Mouse (Mus musculus) cerebellum, adult 18-20 months (tissue): ENCODE measurements at regions not wholly inside any gene's neighbourhood (a gene's known extent, or its start where the extent isn't known, plus 50 kb on each side); places are given as distances from the start of the nearest gene placed in this dataset.

Experiments used
- DNase-seq, 2 experiments: peaks; one replicate each; pipeline ENCODE4 v3.0.0; 2021

DNA sequence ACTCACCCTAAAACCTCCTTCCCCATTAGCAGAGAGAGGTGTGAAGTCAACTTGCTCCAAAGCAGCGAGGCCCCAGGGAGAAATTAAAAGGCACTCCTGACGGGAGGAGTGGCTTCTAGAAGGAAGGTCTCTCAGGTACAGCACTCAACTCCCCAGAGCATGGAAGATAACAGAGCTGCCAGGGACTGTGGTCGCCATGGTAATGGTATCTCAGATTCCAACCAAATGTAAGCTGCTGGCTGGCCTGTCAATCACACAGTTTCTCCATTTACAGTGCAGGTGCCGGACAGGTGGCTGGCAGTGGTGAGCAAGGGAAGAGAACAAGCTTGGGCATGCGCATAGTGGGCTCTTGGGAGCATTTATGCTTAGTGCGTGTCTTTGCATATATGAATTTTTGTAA is 213.5 kb upstream of the Bcor start:
- DNase-seq = no peak

- DNase-seq = no peak
Measured at GRCm38 (mm10) chrX:12375796-12376195, 211.8 kb upstream of the Atp6ap2 start.

GRCm38 (mm10) chrX:12376238-12376980 is 211.2 kb upstream of the Atp6ap2 start:
- no peak for DNase-seq

GRCm38 (mm10) chrX:12377441-12377840 is 210.2 kb upstream of the Atp6ap2 start:
- no peak for DNase-seq

DNA sequence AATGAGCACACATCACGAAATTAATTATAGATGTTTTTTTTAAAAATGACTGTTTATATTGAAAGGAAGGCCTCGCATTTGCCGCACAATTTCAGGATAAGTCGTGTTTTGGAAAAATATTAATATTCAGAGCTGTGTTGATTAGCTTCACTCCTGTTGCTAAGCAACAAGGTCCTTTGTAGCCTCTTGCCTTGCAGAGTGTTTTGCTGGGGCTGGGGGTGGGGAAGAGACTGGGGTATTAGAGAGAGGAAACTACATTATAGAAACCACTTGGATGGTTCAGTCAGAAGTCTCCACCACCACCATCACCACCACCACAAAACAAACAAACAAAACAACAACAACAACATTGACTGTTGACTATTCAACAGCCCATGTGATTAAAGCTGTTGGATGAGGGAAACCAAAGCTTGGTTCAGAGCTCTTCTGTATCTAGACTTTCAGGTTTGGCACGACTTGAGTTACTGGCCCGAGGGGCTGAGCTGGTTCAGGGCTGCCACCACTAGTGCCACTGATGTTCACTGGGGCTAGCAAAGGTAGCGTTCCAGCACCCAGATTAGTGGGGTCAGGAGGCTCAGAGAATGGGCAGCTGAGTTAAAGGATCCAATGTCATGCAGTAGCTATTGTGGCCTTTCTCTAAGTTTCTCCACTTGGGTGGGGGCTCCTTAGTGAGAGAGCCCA is 195.3 kb upstream of the Atp6ap2 start:
- no peak for DNase-seq

DNA sequence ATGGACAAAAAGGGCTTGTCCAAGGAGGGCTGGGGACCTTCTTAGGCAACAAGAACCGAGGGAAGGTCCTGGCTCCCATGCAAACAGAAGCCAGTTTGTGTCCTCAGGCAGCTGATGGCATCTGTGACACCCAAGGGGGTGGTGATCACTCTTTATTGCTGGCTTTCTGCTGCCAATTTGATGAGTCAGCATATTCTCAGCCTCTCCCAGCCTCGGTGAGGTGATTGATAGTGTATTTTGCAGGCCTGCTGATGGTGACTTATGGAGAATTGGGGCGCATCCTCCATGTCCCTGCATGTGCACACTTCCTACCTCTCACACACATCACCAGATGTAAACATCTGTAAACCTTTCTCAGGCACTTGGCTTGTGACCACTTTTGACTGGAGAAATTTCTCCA is 178.3 kb upstream of the Atp6ap2 start:
- no peak for DNase-seq

DNA sequence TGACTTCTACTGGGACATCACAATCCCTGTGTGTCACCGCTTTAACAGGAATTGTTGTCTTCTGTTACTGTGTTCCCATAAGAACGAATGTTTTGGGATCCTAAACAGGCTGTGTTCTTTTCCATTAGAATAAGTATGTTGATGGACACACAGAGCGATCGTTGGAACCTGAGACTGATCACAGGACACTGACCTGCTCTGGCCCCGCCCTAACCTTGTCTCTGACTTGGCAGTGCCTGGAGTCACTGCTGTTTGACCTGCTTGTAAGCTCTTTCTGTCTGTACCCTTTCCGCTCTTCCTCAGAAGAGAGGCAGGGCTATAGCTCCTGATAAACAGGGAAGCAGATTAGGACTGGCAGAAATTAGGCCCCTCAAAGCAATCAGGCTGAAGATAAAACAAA is 162.0 kb upstream of the Atp6ap2 start:
- no peak for DNase-seq

DNA sequence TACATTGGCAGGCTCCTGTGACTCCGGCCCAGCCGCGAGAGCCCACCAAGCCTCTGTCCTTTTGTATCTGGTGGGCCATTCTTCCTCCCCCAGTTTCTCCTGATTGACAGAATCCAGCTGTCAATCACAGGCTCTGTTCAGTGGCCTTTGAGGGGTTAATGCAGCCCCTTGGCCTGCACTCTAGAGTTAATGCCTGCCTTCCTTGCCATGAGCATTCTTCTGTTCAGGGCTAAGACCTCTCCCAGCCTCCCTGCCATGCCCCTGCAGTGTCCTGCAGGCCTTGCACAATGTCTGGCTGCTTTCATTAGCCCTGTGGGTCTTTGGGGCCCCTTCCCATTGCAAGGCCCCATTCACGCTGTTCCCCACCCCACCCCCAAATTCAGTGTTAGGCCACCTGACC is 160.9 kb upstream of the Atp6ap2 start:
- DNase-seq = no peak

DNA sequence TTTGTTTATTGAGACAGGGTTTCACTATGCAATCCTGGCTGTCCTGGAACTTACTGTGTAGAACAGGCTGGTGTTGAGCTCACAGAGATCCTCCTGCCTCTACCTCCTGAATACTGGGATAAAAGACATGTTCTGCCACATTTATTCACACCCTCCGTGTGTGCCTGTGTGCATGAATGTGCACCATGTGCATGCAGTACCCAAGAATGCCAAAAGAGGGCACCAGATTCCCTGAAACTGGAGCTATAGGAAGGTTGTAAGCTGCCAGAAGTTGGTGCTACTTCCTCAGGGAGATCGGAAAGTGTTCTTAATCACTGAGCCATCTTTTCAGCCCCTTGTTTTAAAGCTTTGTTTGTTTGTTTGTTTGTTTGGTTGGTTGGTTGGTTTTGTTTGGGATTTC is 155.3 kb upstream of the Atp6ap2 start:
- DNase-seq = no peak

DNA sequence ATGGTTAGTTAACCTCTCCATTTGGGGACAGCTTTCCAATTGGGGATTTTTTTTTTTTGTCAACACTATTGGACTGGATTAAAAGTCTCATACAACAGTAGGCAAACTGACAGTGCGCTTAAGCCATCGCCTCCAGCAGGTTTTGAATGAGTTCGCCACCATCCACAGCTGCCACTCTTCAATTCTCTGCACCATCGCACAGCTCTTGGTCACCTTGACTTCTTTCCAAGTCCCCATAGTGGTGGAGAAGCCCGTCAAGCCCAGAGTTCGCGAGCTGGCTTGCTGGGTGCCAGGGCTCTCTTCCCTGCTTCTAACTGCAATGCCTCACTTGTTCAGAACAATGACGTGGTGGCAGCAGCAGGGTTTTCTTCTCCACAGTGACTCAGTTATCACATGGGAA is 151.9 kb upstream of the Atp6ap2 start:
- DNase-seq = no peak

DNA sequence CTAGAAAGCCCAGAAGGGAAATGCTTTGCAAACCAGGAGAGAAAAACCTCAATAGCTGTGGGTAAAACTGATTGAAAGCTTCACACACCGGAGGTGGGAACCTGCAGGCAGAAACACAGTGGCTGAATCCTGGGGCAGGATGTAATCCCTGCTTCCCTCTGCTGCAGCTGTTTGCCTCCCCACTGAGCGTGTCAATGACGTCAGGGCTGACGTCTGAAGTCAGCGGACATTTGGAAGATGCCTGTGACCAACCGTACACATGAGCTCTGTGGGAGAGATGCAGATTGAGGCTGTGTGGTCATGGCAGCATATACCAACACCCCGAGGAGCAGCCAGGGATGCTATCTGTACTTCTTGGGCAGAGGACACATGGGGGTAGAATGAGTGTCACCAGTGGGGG is 151.5 kb upstream of the Atp6ap2 start:
- DNase-seq = no peak

DNA sequence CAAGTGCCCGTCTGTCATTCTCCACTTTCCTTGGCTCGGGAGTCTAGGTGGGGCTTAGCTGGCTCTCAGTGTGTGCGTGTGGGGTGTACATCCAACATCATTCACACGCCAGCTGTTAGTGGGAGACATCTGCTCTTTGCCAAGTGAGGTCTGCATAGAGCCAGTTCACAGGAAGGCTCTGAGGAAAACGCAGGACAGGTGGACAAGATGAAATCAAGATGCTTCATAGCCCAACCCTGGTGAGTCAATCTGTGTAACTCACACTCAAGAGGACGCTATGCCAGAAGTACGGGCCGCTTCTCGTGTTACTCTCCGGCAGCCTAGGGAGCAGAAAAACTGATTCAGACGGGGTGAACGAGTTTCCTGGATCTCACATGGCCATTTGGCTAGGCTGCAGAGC is 148.2 kb upstream of the Atp6ap2 start:
- DNase-seq = no peak

- DNase-seq = no peak
Measured at GRCm38 (mm10) chrX:12443794-12444193, 143.8 kb upstream of the Atp6ap2 start.

- DNase-seq = no peak
Measured at GRCm38 (mm10) chrX:12445093-12445492, 142.5 kb upstream of the Atp6ap2 start.

- DNase-seq = no peak
Measured at GRCm38 (mm10) chrX:12447962-12448361, 139.6 kb upstream of the Atp6ap2 start.

DNA sequence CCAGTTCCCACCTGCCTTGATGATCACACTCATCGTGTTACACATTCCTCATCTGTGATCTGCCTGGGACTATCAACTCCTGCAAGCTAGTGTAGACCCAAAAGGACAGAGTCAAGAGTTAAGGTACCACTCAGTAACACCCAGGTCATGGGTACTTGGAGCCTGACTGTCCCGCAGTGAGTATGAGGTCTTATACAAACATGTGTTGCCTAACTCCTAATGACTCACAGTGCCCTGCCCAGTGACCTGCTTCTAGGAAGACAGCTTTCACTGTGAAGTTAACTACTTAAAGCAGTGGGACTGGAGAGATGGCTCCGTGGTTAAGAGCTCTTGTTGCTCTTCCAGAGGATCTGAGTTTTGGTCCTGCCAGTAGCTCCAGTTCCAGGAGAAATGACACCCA is 137.9 kb upstream of the Atp6ap2 start:
- no peak for DNase-seq

DNA sequence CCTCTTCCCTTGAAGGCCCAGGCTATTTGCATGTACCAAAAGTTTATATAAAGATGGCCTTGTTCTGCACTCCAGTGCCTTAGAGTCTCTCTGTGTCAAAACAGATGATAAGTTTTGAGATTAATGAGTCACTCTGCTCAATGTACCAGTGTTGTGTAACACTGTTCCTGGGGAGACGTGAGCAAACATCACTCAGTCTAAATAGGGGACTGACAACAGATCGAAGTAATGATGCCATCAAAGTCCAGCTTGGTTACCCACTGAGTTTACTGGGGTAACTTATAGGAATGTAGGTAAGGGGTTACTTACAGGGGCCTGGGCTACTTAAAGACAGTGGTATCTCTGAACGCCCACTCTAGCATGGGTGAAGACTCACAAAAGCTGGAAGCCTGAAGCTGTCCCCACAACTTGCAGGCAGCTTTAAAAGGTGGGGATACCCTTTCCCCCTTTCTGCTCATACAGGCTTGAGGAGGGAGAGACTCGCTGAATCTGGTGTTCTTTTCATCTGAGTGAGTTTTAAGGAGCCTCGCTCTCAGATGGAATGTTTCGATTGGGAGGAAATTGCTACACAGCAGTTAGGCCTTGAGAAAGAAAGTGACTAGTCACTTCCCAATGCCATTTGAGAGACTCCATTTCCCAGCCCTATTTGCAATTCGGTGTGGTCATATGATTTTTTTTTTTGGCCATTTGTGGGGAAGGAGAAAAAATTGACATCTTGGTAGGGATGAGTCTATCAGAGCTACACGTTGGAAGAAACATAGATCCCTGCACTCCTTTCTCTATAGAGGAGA is 134.4 kb upstream of the Atp6ap2 start:
- DNase-seq = no peak

- DNase-seq = no peak
Measured at GRCm38 (mm10) chrX:12461657-12462056, 125.9 kb upstream of the Atp6ap2 start.

- DNase-seq = no peak
Measured at GRCm38 (mm10) chrX:12462936-12463647, 124.5 kb upstream of the Atp6ap2 start.

- no peak for DNase-seq
Measured at GRCm38 (mm10) chrX:12466312-12466711, 121.3 kb upstream of the Atp6ap2 start.

GRCm38 (mm10) chrX:12466897-12467296 is 120.7 kb upstream of the Atp6ap2 start:
- DNase-seq = no peak

GRCm38 (mm10) chrX:12467528-12468179 is 119.9 kb upstream of the Atp6ap2 start:
- no peak for DNase-seq

GRCm38 (mm10) chrX:12472296-12472695 is 115.3 kb upstream of the Atp6ap2 start:
- no peak for DNase-seq
